ENCODE assay signal across 7 mouse cellular contexts in the genomic region with DNA sequence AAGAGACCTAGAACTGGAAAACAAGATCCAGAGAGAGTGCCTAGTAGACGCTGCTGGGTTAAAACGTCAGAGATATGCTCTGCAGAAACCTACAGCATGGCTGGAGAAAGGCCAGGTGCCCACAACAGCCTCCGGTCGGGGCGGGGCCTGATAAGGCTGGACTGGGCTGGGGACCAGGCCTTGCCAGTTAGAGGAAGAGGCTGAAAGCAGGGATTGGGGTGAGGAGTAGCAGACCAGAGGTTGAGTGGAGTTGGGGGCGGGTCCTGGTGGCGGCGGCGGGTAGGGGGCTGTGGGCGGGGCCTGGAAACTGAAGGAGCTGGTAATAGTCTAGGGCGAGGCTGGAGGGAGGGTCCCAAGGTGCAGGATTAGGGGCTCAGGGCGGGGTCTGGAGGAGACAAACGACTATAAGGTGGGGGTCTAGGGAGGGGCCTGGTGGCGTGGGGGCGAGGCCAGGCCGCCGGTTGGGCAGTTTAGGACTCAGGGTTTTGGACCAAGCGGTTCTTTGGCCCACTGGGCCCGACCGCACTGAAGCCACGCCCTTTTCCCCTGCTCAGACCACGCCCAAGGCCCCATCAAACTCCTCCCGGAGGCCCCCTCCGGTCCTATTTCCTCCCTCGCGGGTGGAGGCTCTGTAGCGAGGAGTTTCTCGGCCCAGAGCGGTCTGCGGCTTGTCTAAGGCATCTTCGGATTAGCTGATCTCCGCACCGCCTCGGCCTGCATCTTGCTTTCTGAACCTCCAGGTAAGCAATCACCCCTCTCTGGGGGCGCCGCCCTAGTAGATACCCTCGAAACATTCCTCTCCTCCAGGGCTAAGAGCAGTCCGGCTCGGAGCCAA. TPM values are rescaled to one million over a fixed set of nuclear protein-coding genes. Genes with fewer than 3 reads are reported as not detected.
DNase-seq lines count a peak whose midpoint lies in the region; ATAC-seq and TF ChIP-seq lines count a peak whose summit lies in the region.

A gene (plus strand): TSS at position 176 of the 835 bp plus-strand sequence.

- H3K36me3 ChIP-seq in embryonic facial prominence, embryonic 11.5 days (replicated peaks; ENCODE audit: control insufficient read depth, insufficient read depth, low read depth, low read length), result no peaks in the 10 kb centered on the region
- no peaks in the 10 kb centered on the region for H3K36me3 ChIP-seq in kidney, adult 2 months (ENCODE audit: control insufficient read depth, insufficient read depth, low read length)
- no peaks in the 10 kb centered on the region for H3K36me3 ChIP-seq in limb, embryonic 11.5 days (ENCODE audit: control insufficient read depth, insufficient read depth, low read length)
- H3K36me3 ChIP-seq in midbrain, embryonic 13.5 days, result no peaks in the 10 kb centered on the region

- H3K4me2 ChIP-seq in embryonic facial prominence, embryonic 11.5 days (ENCODE audit: low read depth, low read length), result peak within 1 kb of the TSS; percentile 82
- peak within 1 kb of the TSS; percentile 86 for H3K4me2 ChIP-seq in limb, embryonic 11.5 days (ENCODE audit: low read depth, severe bottlenecking)
- peak within 1 kb of the TSS; percentile 81 for H3K4me2 ChIP-seq in midbrain, embryonic 13.5 days (replicated peaks)

- peak; percentile 94 for ATAC-seq in embryonic facial prominence, embryonic 11.5 days (replicated peaks; ENCODE audit: insufficient number of reproducible peaks, low FRiP score, low TSS enrichment, low read depth)
- ATAC-seq in limb, embryonic 11.5 days (ENCODE audit: insufficient number of reproducible peaks, low FRiP score, low TSS enrichment, low read depth), result peak; percentile 96
- peak; percentile 89 for ATAC-seq in midbrain, embryonic 13.5 days

- H3K27me3 ChIP-seq in embryonic facial prominence, embryonic 11.5 days (ENCODE audit: control insufficient read depth, insufficient read depth, low read length), result no peaks in the 10 kb centered on the region
- no peaks in the 10 kb centered on the region for H3K27me3 ChIP-seq in kidney, adult 2 months (replicated peaks; ENCODE audit: control insufficient read depth, insufficient read depth, low read length)
- no peaks in the 10 kb centered on the region for H3K27me3 ChIP-seq in limb, embryonic 11.5 days (ENCODE audit: control insufficient read depth, insufficient read depth, low read length)
- H3K27me3 ChIP-seq in midbrain, embryonic 13.5 days, result no peaks in the 10 kb centered on the region

- H3K4me3 ChIP-seq in embryonic facial prominence, embryonic 11.5 days (ENCODE audit: low read depth, low read length), result peak within 1 kb of the TSS; percentile 50
- H3K4me3 ChIP-seq in kidney, adult 2 months (ENCODE audit: insufficient read depth, low read depth, low read length), result peak within 1 kb of the TSS; percentile 75
- H3K4me3 ChIP-seq in limb, embryonic 11.5 days (ENCODE audit: low read depth, low read length), result peak within 1 kb of the TSS; percentile 47
- peak within 1 kb of the TSS; percentile 60 for H3K4me3 ChIP-seq in midbrain, embryonic 13.5 days (replicated peaks)

- under 1% methylated on average over 34 of the region's 39 CpGs for WGBS in embryonic facial prominence, embryonic 11.5 days
- WGBS in kidney, adult 2 months, result 2% methylated on average over 39 of the region's 39 CpGs
- WGBS in limb, embryonic 11.5 days, result under 1% methylated on average over 39 of the region's 39 CpGs
- 1% methylated on average over 39 of the region's 39 CpGs for WGBS in midbrain, embryonic 13.5 days

- no peak within 1 kb of the TSS for H3K27ac ChIP-seq in embryonic facial prominence, embryonic 11.5 days (replicated peaks; ENCODE audit: low read depth, low read length)
- peak within 1 kb of the TSS; percentile 33 for H3K27ac ChIP-seq in kidney, adult 2 months (ENCODE audit: insufficient read depth, low read depth, low read length)
- no peak within 1 kb of the TSS for H3K27ac ChIP-seq in limb, embryonic 11.5 days (replicated peaks; ENCODE audit: low read depth, low read length)
- H3K27ac ChIP-seq in midbrain, embryonic 13.5 days, result peak within 1 kb of the TSS; percentile 69

- TF ChIP-seq POLR2A in kidney, adult 2 months (IDR thresholded peaks at IDR 0.05; ENCODE audit: low read depth, low read length), result peak; percentile 36

- H3K4me1 ChIP-seq in embryonic facial prominence, embryonic 11.5 days (ENCODE audit: control insufficient read depth, insufficient read depth, low read length), result no peaks in the 10 kb centered on the region
- H3K4me1 ChIP-seq in kidney, adult 2 months (ENCODE audit: control insufficient read depth, insufficient read depth, low read length), result no peaks in the 10 kb centered on the region
- H3K4me1 ChIP-seq in limb, embryonic 11.5 days (ENCODE audit: control insufficient read depth, insufficient read depth, low read length), result no peaks in the 10 kb centered on the region
- H3K4me1 ChIP-seq in midbrain, embryonic 13.5 days (replicated peaks), result peaks cover 31% of the 10 kb centered on the region

- TF ChIP-seq CTCF in kidney, adult 2 months (conservative IDR thresholded peaks at IDR 0.05; ENCODE audit: insufficient read depth, insufficient read length, low read depth, low read length), result no peak

- peak; percentile 91 for DNase-seq in adrenal gland, postnatal 14 days
- DNase-seq in embryonic facial prominence, embryonic 11.5 days (ENCODE audit: low spot score), result peak; percentile 78
- DNase-seq in heart, adult 18-20 months, result peak; percentile 91 to 95
- peak; percentile 89 for DNase-seq in kidney, adult 2 months
- DNase-seq in limb, embryonic 11.5 days (ENCODE audit: low spot score), result peak; percentile 83
- peak; percentile 87 to 89 for DNase-seq in spleen, adult 18-20 months

- no peaks in the 10 kb centered on the region for H3K9me3 ChIP-seq in embryonic facial prominence, embryonic 11.5 days (replicated peaks; ENCODE audit: control insufficient read depth, low read length)
- H3K9me3 ChIP-seq in limb, embryonic 11.5 days (ENCODE audit: control insufficient read depth, low read length), result no peaks in the 10 kb centered on the region
- H3K9me3 ChIP-seq in midbrain, embryonic 13.5 days, result no peaks in the 10 kb centered on the region

- peak within 1 kb of the TSS; percentile 54 for H3K9ac ChIP-seq in embryonic facial prominence, embryonic 11.5 days (replicated peaks; ENCODE audit: low read length)
- peak within 1 kb of the TSS; percentile 51 for H3K9ac ChIP-seq in limb, embryonic 11.5 days (ENCODE audit: low read length)
- H3K9ac ChIP-seq in midbrain, embryonic 13.5 days (replicated peaks), result peak within 1 kb of the TSS; percentile 80

RNA-seq across cellular contexts. Expression of the gene that starts here (rescaled TPM):
- 16.4 and 20.5 TPM in 2 replicates for total RNA-seq in adrenal gland, postnatal 14 days (2021)
- polyA plus RNA-seq in embryonic facial prominence, embryonic 11.5 days (2014; fragmentation: Nextera tagmentation; extraction: Ambion mirVana), result 7.9 and 10.3 TPM in 2 replicates
- total RNA-seq in heart, adult 18-20 months (2021), result 10 to 100 TPM; 25.1 to 30.9 TPM
- 26.9 and 33.3 TPM in 2 replicates for polyA plus RNA-seq in kidney, adult 2 months (2012; rRNA removed)
- 10.0 and 11.0 TPM in 2 replicates for polyA plus RNA-seq in limb, embryonic 11.5 days (2014; fragmentation: Nextera tagmentation; extraction: Ambion mirVana)
- polyA plus RNA-seq in midbrain, embryonic 13.5 days (2015; fragmentation: Nextera tagmentation; extraction: Ambion mirVana), result 37.6 and 39.5 TPM in 2 replicates

Comparison
In these comparisons a context has a peak if more than half of its experiments do, and no peak if none do; other contexts are left out.
1. H3K27ac ChIP-seq: peak in kidney, adult 2 months (single experiment) and midbrain, embryonic 13.5 days (single experiment); none in embryonic facial prominence, embryonic 11.5 days (single experiment) and limb, embryonic 11.5 days (single experiment).
2. Peak in every context shown above with its lines, with median percentiles within 50 percentile points of each other: DNase-seq, ATAC-seq, H3K4me2 ChIP-seq, H3K4me3 ChIP-seq and H3K9ac ChIP-seq.